Mouse (Mus musculus): ENCODE measurements around the gene Psmg4. TPM values are rescaled to one million over a fixed set of nuclear protein-coding genes. Genes with fewer than 3 reads are reported as not detected.
A peak's percentile ranks its signal among the peaks of the same experiment; 100 is the strongest.

The Psmg4 gene
- polyA plus RNA-seq, 1 experiment from 2014 or later = 106 TPM

- 94% methylated on average over 3 of the region's 3 CpGs for WGBS
- H3K9me3 ChIP-seq = no peaks in the 10 kb centered on the region
- no peak overlapping the region for H3K9ac ChIP-seq (replicated peaks)
- no peaks in the 10 kb centered on the region for H3K36me3 ChIP-seq
- H3K4me1 ChIP-seq (replicated peaks) = 0 out of 2 replicates have a peak, but pooled peaks cover 3% of the 10 kb centered on the region
- no peak overlapping the region for H3K27ac ChIP-seq
- ATAC-seq (ENCODE audit: insufficient number of reproducible peaks, insufficient read depth, low FRiP score, low TSS enrichment, low read depth) = no peak
- no peaks in the 10 kb centered on the region for H3K27me3 ChIP-seq
- no peak overlapping the region for H3K4me2 ChIP-seq
- H3K4me3 ChIP-seq (replicated peaks) = no peak overlapping the region
Observed at GRCm38 (mm10) chr13:34205216-34205615, 42.5 kb downstream of the Psmg4 start.

GRCm38 (mm10) chr13:34207714-34208470 is 45.1 kb downstream of the Psmg4 start:
- Histone ChIP-seq H3K36me3 (no peaks in the 10 kb centered on the region), H3K9me3 (no peaks in the 10 kb centered on the region), H3K27me3 (no peaks in the 10 kb centered on the region), H3K9ac (replicated peaks) (no peak overlapping the region), H3K4me2 (no peak overlapping the region), H3K4me1 (replicated peaks) (peaks cover 5% of the 10 kb centered on the region), H3K4me3 (replicated peaks) (no peak overlapping the region), H3K27ac (0 out of 2 replicates have a peak overlapping the region, but pooled peaks have one; percentile 12)
- no peak for ATAC-seq (ENCODE audit: insufficient number of reproducible peaks, insufficient read depth, low FRiP score, low TSS enrichment, low read depth)
- 72% methylated on average over 6 of the region's 6 CpGs for WGBS

DNA sequence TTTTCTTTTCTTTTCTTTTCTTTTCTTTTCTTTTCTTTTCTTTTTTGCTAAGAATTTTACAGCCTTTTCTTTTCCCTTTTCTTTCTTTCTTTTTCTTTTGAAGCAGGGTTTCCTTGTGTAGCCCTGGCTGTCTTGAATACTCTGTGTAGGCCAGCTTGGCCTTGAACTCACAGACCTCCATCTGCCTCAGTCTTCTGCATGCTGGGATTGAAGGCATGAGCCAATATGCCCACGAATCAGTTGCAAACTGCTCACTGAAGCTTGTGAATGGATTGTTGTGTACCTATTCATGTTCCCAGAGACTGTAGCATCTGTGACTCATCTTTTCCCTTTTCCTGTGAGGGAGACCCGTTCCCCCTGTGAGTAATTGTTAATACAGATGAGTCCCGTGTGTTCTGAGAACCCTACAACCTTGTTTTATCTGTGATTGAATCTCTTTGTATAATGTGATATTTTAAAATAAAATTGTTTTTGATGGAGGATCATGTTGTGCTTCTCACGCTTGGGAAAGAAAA is 48.6 kb downstream of the Psmg4 start:
- Histone ChIP-seq H3K4me3 (replicated peaks) (no peak overlapping the region), H3K27me3 (no peaks in the 10 kb centered on the region), H3K4me2 (no peak overlapping the region), H3K27ac (no peak overlapping the region), H3K4me1 (replicated peaks) (peaks cover 5% of the 10 kb centered on the region), H3K9me3 (no peaks in the 10 kb centered on the region), H3K9ac (replicated peaks) (no peak overlapping the region), H3K36me3 (no peaks in the 10 kb centered on the region)
- WGBS = 69% methylated on average over 4 of the region's 4 CpGs
- ATAC-seq (ENCODE audit: insufficient number of reproducible peaks, insufficient read depth, low FRiP score, low TSS enrichment, low read depth) = no peak

GRCm38 (mm10) chr13:34212735-34213212 is 50.0 kb downstream of the Psmg4 start:
- Histone ChIP-seq H3K4me3 (replicated peaks) (no peak overlapping the region), H3K4me1 (replicated peaks) (peaks cover 5% of the 10 kb centered on the region), H3K27ac (no peak overlapping the region), H3K36me3 (no peaks in the 10 kb centered on the region), H3K9me3 (no peaks in the 10 kb centered on the region), H3K4me2 (no peak overlapping the region), H3K27me3 (no peaks in the 10 kb centered on the region), H3K9ac (replicated peaks) (no peak overlapping the region)
- WGBS = 62% methylated on average over 10 of the region's 10 CpGs
- ATAC-seq (ENCODE audit: insufficient number of reproducible peaks, insufficient read depth, low FRiP score, low TSS enrichment, low read depth) = no peak

DNA sequence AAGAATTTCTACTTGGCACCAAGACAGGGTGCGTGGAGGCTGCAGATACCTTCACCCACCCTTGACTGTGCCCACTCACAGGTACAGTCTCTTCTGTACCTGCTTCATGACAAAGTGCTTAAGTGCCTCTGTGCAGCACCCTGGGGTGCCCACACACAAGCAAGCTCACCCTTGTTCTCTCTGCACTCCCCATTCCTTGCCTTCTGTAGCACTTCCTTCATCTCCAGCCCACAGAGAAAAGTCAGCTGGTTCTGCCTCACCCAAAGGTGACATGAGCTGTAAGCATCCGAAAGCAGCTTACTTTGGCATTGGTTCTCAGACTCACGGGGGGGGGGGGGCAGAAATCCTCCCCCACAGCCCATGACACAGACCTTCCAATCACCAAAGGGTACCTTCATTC is 52.1 kb downstream of the Psmg4 start:
- WGBS = 90% methylated on average over 3 of the region's 3 CpGs
- Histone ChIP-seq H3K4me3 (replicated peaks) (no peak overlapping the region), H3K27me3 (no peaks in the 10 kb centered on the region), H3K27ac (no peak overlapping the region), H3K4me1 (replicated peaks) (peaks cover 5% of the 10 kb centered on the region), H3K4me2 (no peak overlapping the region), H3K9ac (replicated peaks) (no peak overlapping the region), H3K9me3 (no peaks in the 10 kb centered on the region; the same call in 1 of the 2 replicates), H3K36me3 (no peaks in the 10 kb centered on the region)
- no peak for ATAC-seq (ENCODE audit: insufficient number of reproducible peaks, insufficient read depth, low FRiP score, low TSS enrichment, low read depth)

GRCm38 (mm10) chr13:34218776-34219175 is 56.0 kb downstream of the Psmg4 start:
- H3K9ac ChIP-seq (replicated peaks) = no peak overlapping the region
- 83% methylated on average over 3 of the region's 3 CpGs for WGBS
- ATAC-seq (ENCODE audit: insufficient number of reproducible peaks, insufficient read depth, low FRiP score, low TSS enrichment, low read depth) = no peak

DNA sequence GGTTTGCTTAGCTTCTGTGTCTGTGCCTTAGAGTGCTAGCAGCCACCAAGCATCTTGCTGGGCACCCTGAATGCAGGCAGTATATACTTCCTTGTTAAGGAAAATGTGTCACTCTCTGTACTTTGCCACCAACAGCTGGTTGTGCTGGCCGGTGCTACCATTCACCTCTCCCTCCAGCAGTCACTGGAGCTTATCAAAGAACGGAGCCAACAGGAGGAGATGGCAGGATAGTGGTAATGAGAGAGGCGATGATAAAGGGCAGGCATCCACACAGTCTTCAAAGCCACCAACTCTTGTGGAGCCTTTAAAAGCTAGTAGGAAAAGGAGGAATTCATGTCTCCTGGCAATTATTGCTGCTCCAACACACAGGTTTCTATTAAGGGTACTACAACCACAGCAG is 57.0 kb downstream of the Psmg4 start:
- H3K4me3 ChIP-seq (replicated peaks) = no peak overlapping the region
- H3K27ac ChIP-seq = no peak overlapping the region
- H3K27me3 ChIP-seq = no peaks in the 10 kb centered on the region
- H3K4me2 ChIP-seq = no peak overlapping the region
- H3K4me1 ChIP-seq (replicated peaks) = no peaks in the 10 kb centered on the region
- no peaks in the 10 kb centered on the region; the same call in 1 of the 2 replicates for H3K9me3 ChIP-seq
- 33% methylated on average over 3 of the region's 3 CpGs for WGBS
- H3K9ac ChIP-seq (replicated peaks) = no peak overlapping the region
- H3K36me3 ChIP-seq = no peaks in the 10 kb centered on the region
- no peak for ATAC-seq (ENCODE audit: insufficient number of reproducible peaks, insufficient read depth, low FRiP score, low TSS enrichment, low read depth)

More at GRCm38 (mm10) chr13:34218776-34219175, 56.0 kb downstream of the Psmg4 start:
- no peak overlapping the region for H3K4me3 ChIP-seq (replicated peaks)
- no peak overlapping the region for H3K27ac ChIP-seq
- H3K9me3 ChIP-seq = no peaks in the 10 kb centered on the region; the same call in 1 of the 2 replicates
- no peak overlapping the region for H3K4me2 ChIP-seq
- H3K4me1 ChIP-seq (replicated peaks) = no peaks in the 10 kb centered on the region
- no peaks in the 10 kb centered on the region for H3K36me3 ChIP-seq
- no peaks in the 10 kb centered on the region for H3K27me3 ChIP-seq

- Histone ChIP-seq H3K27ac (no peak overlapping the region), H3K27me3 (no peaks in the 10 kb centered on the region), H3K36me3 (no peaks in the 10 kb centered on the region), H3K4me3 (replicated peaks) (no peak overlapping the region), H3K9me3 (no peaks in the 10 kb centered on the region; the same call in 1 of the 2 replicates), H3K4me1 (replicated peaks) (no peaks in the 10 kb centered on the region), H3K4me2 (no peak overlapping the region), H3K9ac (replicated peaks) (no peak overlapping the region)
- WGBS = 59% methylated on average over 7 of the region's 7 CpGs
- no peak for ATAC-seq (ENCODE audit: insufficient number of reproducible peaks, insufficient read depth, low FRiP score, low TSS enrichment, low read depth)
Observed at GRCm38 (mm10) chr13:34222985-34223384, 60.2 kb downstream of the Psmg4 start.

DNA sequence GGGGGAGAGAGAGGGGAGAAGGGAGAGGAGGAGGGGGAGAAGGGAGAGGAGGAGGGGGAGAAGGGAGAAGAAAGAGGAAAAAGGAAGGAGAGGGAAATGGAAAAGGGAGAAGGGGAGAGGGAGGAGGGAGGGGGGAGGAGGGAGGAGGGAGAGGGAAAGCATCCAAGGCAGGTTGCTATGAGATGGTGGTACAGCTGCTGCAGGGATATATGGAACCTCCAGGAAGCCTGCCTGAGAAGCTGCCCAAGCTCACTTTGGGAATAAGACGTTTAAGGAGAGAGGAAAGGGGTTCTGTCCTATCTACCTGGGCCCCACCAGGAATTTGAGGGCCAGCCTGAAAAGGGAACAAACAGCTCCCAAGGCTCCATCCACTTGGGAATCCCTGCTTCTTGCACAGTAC is 64.2 kb downstream of the Psmg4 start:
- Histone ChIP-seq H3K27me3 (no peaks in the 10 kb centered on the region), H3K4me2 (no peak overlapping the region), H3K27ac (no peak overlapping the region), H3K36me3 (no peaks in the 10 kb centered on the region), H3K9ac (replicated peaks) (no peak overlapping the region), H3K4me3 (replicated peaks) (no peak overlapping the region), H3K4me1 (replicated peaks) (no peaks in the 10 kb centered on the region), H3K9me3 (no peaks in the 10 kb centered on the region)
- 11% methylated on average over 1 of the region's 1 CpGs for WGBS
- no peak for ATAC-seq (ENCODE audit: insufficient number of reproducible peaks, insufficient read depth, low FRiP score, low TSS enrichment, low read depth)

All from limb, embryonic 12.5 days (tissue).